20 mouse cellular contexts compared by ENCODE assay signal in genomic region chr11:83735881-83736280, GRCm38 (mm10). TPM values are rescaled to one million over a fixed set of nuclear protein-coding genes. Genes with fewer than 3 reads are reported as not detected.
"Had no signal": no experiment of that assay in that cellular context is flagged by ENCODE, and none has a peak within 500 bp of the region (broad histone marks: within the 10 kb centered on the region; RNA-seq: fewer than 3 reads in every experiment).

No protein-coding gene starts in this region.

- H3K9me3 ChIP-seq: midbrain, embryonic 10.5 days; midbrain, embryonic 12.5 days; neural tube, embryonic 12.5 days; stomach, embryonic 15.5 days had no signal

- H3K9ac ChIP-seq: lung, embryonic 14.5 days; midbrain, embryonic 12.5 days; neural tube, embryonic 12.5 days; stomach, embryonic 15.5 days had no signal

- DNase-seq: lung, adult 18-20 months; lung, embryonic 14.5 days; lung, postnatal 10 days; lung, postnatal 36 days; midbrain, embryonic 14.5 days; right cerebral cortex, postnatal 14 days; thymus, adult 2 months; thymus, postnatal 25 days; thymus, postnatal 4 days had no signal

- H3K36me3 ChIP-seq: midbrain, embryonic 10.5 days; midbrain, embryonic 12.5 days; neural tube, embryonic 12.5 days; stomach, embryonic 15.5 days had no signal

- H3K27ac ChIP-seq: macrophage; midbrain, embryonic 10.5 days; midbrain, embryonic 12.5 days; neural tube, embryonic 12.5 days; stomach, embryonic 15.5 days; stomach, postnatal 0 days had no signal

- H3K4me2 ChIP-seq: lung, embryonic 14.5 days; midbrain, embryonic 12.5 days; neural tube, embryonic 12.5 days; stomach, embryonic 15.5 days had no signal

- H3K4me1 ChIP-seq: midbrain, embryonic 10.5 days; midbrain, embryonic 12.5 days; neural tube, embryonic 12.5 days; stomach, embryonic 15.5 days had no signal

- ATAC-seq: midbrain, embryonic 16.5 days had no signal

- H3K27me3 ChIP-seq: neural tube, embryonic 12.5 days; stomach, embryonic 15.5 days had no signal

- H3K4me3 ChIP-seq: midbrain, embryonic 10.5 days; midbrain, embryonic 12.5 days; neural tube, embryonic 12.5 days; stomach, embryonic 15.5 days had no signal

RNA-seq across cellular contexts. Expression of gene Wfdc21, which starts 10.9 kb away (rescaled TPM):
- polyA plus RNA-seq: midbrain, embryonic 10.5 days; midbrain, embryonic 12.5 days; midbrain, embryonic 14.5 days; midbrain, embryonic 16.5 days; neural tube, embryonic 12.5 days; neural tube, embryonic 14.5 days had no signal

RNA-seq across cellular contexts. Expression of gene Wfdc18, which starts 27.1 kb away (rescaled TPM):
- total RNA-seq: megakaryocyte-erythroid progenitor cell, adult 5-6 weeks had no signal
- polyA plus RNA-seq: lung, embryonic 14.5 days; midbrain, embryonic 10.5 days; midbrain, embryonic 12.5 days; midbrain, embryonic 14.5 days; midbrain, embryonic 16.5 days; neural tube, embryonic 12.5 days; neural tube, embryonic 14.5 days; spleen, adult 2 months; testis, adult 2 months had no signal

RNA-seq across cellular contexts. Expression of gene Wfdc17, which starts 32.1 kb away (rescaled TPM):
- total RNA-seq: megakaryocyte-erythroid progenitor cell, adult 5-6 weeks had no signal
- polyA plus RNA-seq: midbrain, embryonic 10.5 days; midbrain, embryonic 16.5 days; neural tube, embryonic 14.5 days had no signal
